Mouse (Mus musculus): Measurements from ENCODE around the gene Asb8. TPM values are rescaled to one million over a fixed set of nuclear protein-coding genes. Genes with fewer than 3 reads are reported as not detected.

The Asb8 gene
- polyA plus RNA-seq, 1 experiment from 2014 or later, result 46.7 TPM

DNA sequence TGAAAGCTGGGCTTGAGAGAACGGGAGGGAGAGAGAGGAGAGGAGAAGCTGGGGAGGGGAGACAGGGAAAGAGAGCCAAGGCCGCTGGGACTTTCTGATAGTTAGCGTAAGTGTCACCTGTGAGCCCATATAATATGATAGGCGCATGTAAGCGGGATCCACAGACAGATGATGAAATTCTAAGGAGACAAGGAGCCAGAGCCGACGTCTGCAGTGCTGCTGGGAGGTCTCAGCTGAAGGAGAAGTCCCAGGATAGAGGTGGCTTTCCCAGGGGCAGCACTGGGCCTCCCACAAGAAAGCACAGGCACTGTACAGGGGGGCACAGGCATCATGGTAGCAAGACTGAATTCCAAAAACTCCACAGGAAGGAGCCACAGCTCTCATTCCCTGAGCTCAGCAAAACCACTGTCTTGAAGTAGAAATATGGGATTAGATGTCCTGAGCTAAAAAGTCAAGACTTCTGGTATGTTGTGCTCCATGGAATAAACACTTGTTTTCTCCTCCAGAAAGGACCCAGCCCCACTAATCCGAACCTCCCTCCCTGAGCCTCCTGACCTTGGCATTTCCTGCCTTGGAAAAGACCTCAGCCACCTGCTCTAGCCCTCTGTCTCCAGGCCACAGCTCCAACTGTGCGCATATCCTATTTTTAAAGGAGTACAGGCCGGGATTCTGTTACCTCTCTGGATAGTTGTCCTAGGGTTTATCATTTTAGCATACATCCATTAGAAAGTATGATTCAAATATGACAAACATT lies 51.1 kb downstream of the Asb8 start:
- Histone ChIP-seq H3K4me3 (no peak overlapping the region), H3K27ac (no peak overlapping the region), H3K27me3 (no peaks in the 10 kb centered on the region), H3K4me1 (0 out of 2 replicates have a peak, but pooled peaks cover 6% of the 10 kb centered on the region), H3K36me3 (peaks cover 59% of the 10 kb centered on the region), H3K9ac (no peak overlapping the region), H3K4me2 (no peak overlapping the region), H3K9me3 (no peaks in the 10 kb centered on the region)
- WGBS, result 70% methylated on average over 10 of the region's 10 CpGs
- no peak for ATAC-seq (ENCODE audit: insufficient number of reproducible peaks, low FRiP score, low TSS enrichment, low read depth)

DNA sequence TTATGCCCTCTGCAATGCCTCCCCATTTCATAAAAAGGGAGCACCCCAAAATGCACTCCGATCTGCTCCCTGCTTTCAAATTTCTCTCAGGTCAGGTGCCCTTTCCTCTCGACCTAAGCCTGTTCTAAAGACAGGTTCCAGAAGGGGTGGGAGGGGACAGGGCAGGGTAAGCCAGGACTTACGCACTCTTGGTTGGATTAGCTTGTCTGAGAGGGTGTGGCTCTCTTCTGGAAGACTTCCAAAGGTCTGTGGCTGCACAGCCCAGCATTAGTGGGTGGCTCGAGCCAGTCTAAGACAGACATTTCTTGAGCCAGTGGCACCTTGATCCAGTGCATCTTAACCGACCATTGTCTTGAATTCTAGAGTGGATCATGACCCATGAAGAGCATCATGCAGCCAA lies 53.6 kb downstream of the Asb8 start:
- no peak overlapping the region for H3K4me3 ChIP-seq
- H3K9ac ChIP-seq, result no peak overlapping the region
- peaks cover 39% of the 10 kb centered on the region for H3K36me3 ChIP-seq
- no peaks in the 10 kb centered on the region for H3K9me3 ChIP-seq
- H3K4me1 ChIP-seq, result peaks cover 17% of the 10 kb centered on the region
- no peaks in the 10 kb centered on the region for H3K27me3 ChIP-seq
- H3K27ac ChIP-seq, result no peak overlapping the region
- WGBS, result 70% methylated on average over 5 of the region's 5 CpGs
- no peak overlapping the region for H3K4me2 ChIP-seq
- ATAC-seq (ENCODE audit: insufficient number of reproducible peaks, low FRiP score, low TSS enrichment, low read depth), result no peak

- Histone ChIP-seq H3K36me3 (peaks cover 12% of the 10 kb centered on the region; the same call in 1 of the 2 replicates), H3K27ac (peak overlapping the region; percentile 84), H3K4me2 (peak overlapping the region; percentile 80), H3K9me3 (no peaks in the 10 kb centered on the region), H3K9ac (peak overlapping the region; percentile 70), H3K4me1 (peaks cover 17% of the 10 kb centered on the region), H3K27me3 (no peaks in the 10 kb centered on the region), H3K4me3 (peak overlapping the region; percentile 69)
- ATAC-seq (ENCODE audit: insufficient number of reproducible peaks, low FRiP score, low TSS enrichment, low read depth), result peak; percentile 90
- WGBS, result 2% methylated on average over 37 of the region's 37 CpGs
Measured at GRCm38 (mm10) chr15:98108297-98109152, 56.9 kb downstream of the Asb8 start.

DNA sequence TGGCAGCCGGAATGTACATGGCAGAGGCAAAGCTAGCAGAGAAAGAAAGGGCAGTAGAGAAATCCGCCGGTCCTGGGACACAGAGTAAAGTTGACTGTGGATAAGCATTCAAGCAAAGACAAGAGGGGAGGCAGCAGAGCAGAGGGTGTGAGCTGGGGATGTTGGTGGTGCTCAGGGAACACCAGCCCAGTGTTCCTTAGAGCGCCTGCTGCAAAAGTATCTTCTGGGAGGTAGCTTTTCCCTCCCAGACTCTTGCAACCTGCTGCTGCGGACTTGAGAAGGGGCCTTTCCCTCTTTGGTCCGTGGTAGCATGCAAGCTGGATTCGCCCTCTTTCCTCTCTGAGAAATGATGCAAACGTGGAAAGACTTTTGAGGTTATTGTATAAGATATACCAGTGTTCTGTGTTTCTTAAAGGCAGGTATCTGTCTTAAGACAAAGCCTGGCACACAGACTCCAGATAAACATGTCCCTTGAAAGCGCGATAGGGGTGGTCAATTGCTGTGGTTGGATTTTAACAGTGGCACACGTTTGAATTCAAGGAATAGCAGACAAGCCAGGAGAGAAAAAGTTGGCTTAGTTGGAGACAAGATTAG lies 57.6 kb downstream of the Asb8 start:
- Histone ChIP-seq H3K4me1 (peaks cover 17% of the 10 kb centered on the region), H3K36me3 (peaks cover 10% of the 10 kb centered on the region; the same call in 1 of the 2 replicates), H3K27ac (peak overlapping the region; percentile 84), H3K4me3 (peak overlapping the region; percentile 69), H3K9ac (peak overlapping the region; percentile 70), H3K4me2 (peak overlapping the region; percentile 80), H3K27me3 (no peaks in the 10 kb centered on the region), H3K9me3 (no peaks in the 10 kb centered on the region)
- ATAC-seq (ENCODE audit: insufficient number of reproducible peaks, low FRiP score, low TSS enrichment, low read depth), result no peak
- whole genome bisulfite sequencing, result 43% methylated on average over 11 of the region's 11 CpGs

DNA sequence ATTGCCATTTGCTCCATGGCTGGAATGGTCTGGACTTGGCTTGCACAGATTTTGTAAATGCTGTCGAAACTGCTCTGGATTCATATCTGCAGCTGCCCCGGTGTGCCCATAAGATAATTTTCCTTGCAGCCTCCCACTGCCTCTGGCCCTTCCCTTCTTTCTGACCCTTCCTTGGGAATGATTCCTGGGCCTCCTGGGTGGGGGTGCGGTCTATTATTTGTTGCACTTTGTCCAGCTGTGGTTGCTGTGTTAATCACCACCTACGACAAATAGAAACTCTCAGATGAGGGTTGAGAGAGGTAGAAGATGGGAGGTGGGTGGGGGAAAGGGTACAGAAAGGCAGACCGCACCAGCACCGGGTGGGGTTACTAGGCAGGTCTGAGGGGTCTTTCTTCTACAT lies 58.2 kb downstream of the Asb8 start:
- WGBS, result 90% methylated on average over 6 of the region's 6 CpGs
- H3K4me3 ChIP-seq, result no peak overlapping the region
- peaks cover 4% of the 10 kb centered on the region; the same call in 1 of the 2 replicates for H3K36me3 ChIP-seq
- no peaks in the 10 kb centered on the region for H3K27me3 ChIP-seq
- no peak overlapping the region for H3K9ac ChIP-seq
- H3K4me2 ChIP-seq, result no peak overlapping the region
- ATAC-seq (ENCODE audit: insufficient number of reproducible peaks, low FRiP score, low TSS enrichment, low read depth), result no peak
- H3K4me1 ChIP-seq, result peaks cover 17% of the 10 kb centered on the region
- H3K27ac ChIP-seq, result no peak overlapping the region
- H3K9me3 ChIP-seq, result no peaks in the 10 kb centered on the region

GRCm38 (mm10) chr15:98106506-98106905 lies 58.9 kb downstream of the Asb8 start:
- Histone ChIP-seq H3K4me3 (no peak overlapping the region), H3K36me3 (no peaks in the 10 kb centered on the region), H3K27me3 (no peaks in the 10 kb centered on the region), H3K9me3 (no peaks in the 10 kb centered on the region), H3K4me2 (no peak overlapping the region), H3K9ac (no peak overlapping the region), H3K4me1 (peaks cover 17% of the 10 kb centered on the region), H3K27ac (no peak overlapping the region)
- 64% methylated on average over 6 of the region's 6 CpGs for WGBS
- ATAC-seq (ENCODE audit: insufficient number of reproducible peaks, low FRiP score, low TSS enrichment, low read depth), result no peak

DNA sequence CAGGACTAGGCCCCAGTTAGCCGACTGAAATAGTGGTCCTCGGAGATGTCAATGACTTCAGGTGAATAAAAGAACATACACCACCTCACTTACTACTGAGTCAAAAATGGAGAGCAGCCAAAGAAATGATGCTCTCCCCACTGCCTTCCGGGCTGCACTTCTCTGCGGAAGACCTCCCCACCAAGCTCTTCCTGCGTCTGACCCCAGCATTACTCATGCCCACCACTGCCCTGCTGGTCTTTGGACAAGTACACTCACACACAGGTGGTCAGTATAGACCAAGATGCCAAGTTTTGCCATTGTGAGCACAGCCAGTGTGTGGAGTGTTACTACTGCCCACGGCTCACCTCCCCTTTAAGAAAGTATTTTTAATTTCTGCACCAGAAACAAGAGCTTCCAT lies 63.0 kb downstream of the Asb8 start:
- Histone ChIP-seq H3K36me3 (no peaks in the 10 kb centered on the region), H3K9me3 (no peaks in the 10 kb centered on the region), H3K4me2 (no peak overlapping the region), H3K27me3 (no peaks in the 10 kb centered on the region), H3K4me3 (no peak overlapping the region), H3K9ac (no peak overlapping the region), H3K27ac (no peak overlapping the region), H3K4me1 (0 out of 2 replicates have a peak, but pooled peaks cover under 1% of the 10 kb centered on the region)
- WGBS, result 81% methylated on average over 6 of the region's 6 CpGs
- no peak for ATAC-seq (ENCODE audit: insufficient number of reproducible peaks, low FRiP score, low TSS enrichment, low read depth)

GRCm38 (mm10) chr15:98098519-98098918 lies 66.9 kb downstream of the Asb8 start:
- 86% methylated on average over 9 of the region's 9 CpGs for WGBS
- H3K27ac ChIP-seq, result no peak overlapping the region
- no peak overlapping the region for H3K9ac ChIP-seq
- peaks cover 5% of the 10 kb centered on the region for H3K4me1 ChIP-seq
- ATAC-seq (ENCODE audit: insufficient number of reproducible peaks, low FRiP score, low TSS enrichment, low read depth), result no peak
- H3K9me3 ChIP-seq, result no peaks in the 10 kb centered on the region
- no peak overlapping the region for H3K4me3 ChIP-seq
- H3K4me2 ChIP-seq, result no peak overlapping the region
- no peaks in the 10 kb centered on the region for H3K36me3 ChIP-seq
- no peaks in the 10 kb centered on the region for H3K27me3 ChIP-seq

DNA sequence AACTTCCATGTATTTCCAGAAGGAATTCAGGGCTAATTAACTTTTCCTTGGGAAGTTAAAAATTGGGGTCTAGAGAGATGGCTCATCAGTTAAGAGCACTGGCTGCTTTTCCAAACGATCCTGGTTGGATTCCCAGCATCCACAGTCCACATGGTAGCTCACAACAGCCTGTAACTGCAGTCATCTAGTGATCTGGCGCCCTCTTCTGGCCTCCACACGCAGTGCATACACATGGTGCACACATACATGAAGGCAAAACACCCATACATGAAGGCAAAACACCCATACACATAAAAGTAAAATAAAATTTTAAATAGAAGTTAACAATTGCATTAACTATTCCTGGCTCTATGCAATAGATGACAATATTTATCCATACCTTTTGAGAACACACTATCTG lies 68.5 kb downstream of the Asb8 start:
- 58% methylated on average over 3 of the region's 3 CpGs for whole genome bisulfite sequencing
- H3K27ac ChIP-seq, result no peak overlapping the region
- H3K9me3 ChIP-seq, result no peaks in the 10 kb centered on the region
- H3K27me3 ChIP-seq, result no peaks in the 10 kb centered on the region
- H3K9ac ChIP-seq, result no peak overlapping the region
- no peak overlapping the region for H3K4me2 ChIP-seq
- ATAC-seq (ENCODE audit: insufficient number of reproducible peaks, low FRiP score, low TSS enrichment, low read depth), result no peak
- H3K4me1 ChIP-seq, result peaks cover 6% of the 10 kb centered on the region
- no peaks in the 10 kb centered on the region for H3K36me3 ChIP-seq
- H3K4me3 ChIP-seq, result no peak overlapping the region

DNA sequence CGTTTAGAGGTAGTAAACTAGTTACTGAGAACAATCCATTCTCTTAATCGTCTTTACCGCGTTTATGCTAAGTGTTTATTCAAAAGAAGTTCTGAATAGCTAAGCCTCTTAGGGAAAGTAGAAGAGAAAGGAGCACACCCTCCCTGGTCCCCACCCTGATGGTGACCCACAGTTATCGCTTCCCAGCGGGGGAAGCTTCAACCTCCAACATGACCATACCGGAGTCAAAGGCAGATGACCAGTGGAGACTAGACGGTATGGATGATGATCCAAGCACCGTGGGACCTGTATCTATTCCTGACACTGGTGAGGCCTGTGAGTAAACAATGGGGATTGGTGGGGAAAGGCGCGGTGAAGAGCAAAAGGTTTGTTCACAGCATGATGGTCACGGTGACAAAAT lies 70.5 kb downstream of the Asb8 start:
- H3K4me3 ChIP-seq, result no peak overlapping the region
- no peaks in the 10 kb centered on the region for H3K27me3 ChIP-seq
- no peaks in the 10 kb centered on the region for H3K36me3 ChIP-seq
- no peak overlapping the region for H3K4me2 ChIP-seq
- 91% methylated on average over 12 of the region's 12 CpGs for WGBS
- no peak overlapping the region for H3K27ac ChIP-seq
- H3K4me1 ChIP-seq, result peaks cover 13% of the 10 kb centered on the region
- no peaks in the 10 kb centered on the region for H3K9me3 ChIP-seq
- H3K9ac ChIP-seq, result no peak overlapping the region
- no peak for ATAC-seq (ENCODE audit: insufficient number of reproducible peaks, low FRiP score, low TSS enrichment, low read depth)

DNA sequence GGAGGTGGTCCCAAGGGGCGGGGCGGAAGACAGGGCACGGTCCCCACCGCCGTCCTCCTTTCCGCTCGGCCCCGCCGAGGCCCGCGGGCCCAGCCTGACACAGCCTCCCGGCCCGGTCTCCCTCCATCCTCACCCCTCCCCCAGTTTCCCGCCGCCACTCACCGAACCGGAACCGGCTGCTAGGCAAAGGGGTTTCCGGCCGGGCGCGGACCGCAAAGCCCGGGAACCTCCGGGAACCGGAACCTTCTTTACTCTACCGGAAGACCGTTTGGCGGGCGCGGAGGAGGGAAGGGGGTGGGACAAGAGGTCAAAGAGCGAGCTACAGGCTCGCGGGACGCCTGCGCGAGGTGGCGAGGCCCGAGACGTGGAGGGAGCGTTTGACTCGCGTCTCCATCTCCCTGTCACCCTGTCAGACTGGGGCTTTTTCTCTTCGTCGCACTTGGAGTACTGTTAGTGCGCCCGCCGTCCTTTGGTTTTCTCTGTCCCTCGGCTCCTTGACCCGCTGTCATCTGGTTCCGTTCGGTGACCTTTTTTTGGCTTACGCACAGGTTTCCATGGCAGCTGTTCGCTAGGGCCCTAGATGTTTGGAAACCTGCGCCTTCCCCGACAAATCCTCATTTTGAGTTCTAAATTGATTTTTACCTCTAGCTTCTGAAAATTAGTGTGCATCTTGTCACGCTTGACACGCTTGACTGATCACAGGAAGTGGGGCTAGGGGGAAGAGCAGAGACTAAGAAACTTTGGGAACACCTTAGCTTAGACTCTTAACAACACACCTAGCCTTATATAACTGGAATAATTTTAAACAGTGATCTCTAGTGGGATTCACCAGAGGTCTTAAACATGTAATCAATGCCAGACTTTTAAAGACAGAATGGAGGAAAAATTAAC lies 72.1 kb downstream of the Asb8 start, which contains the start of gene Senp1:
Senp1 (minus strand) TSS at position 624 of the 891 bp plus-strand sequence.
- WGBS, result under 1% methylated on average over 56 of the region's 58 CpGs
- peak; percentile 83 for ATAC-seq (ENCODE audit: insufficient number of reproducible peaks, low FRiP score, low TSS enrichment, low read depth)
- peak within 1 kb of the TSS; percentile 82 for H3K9ac ChIP-seq

More for the DNA sequence above, 72.1 kb downstream of the Asb8 start, which contains the start of gene Senp1:
- Histone ChIP-seq H3K4me3 (peak within 1 kb of the TSS; percentile 85), H3K4me1 (peaks cover 13% of the 10 kb centered on the region), H3K27ac (peak within 1 kb of the TSS; percentile 95), H3K27me3 (no peaks in the 10 kb centered on the region), H3K9me3 (no peaks in the 10 kb centered on the region), H3K4me2 (peak within 1 kb of the TSS; percentile 63), H3K36me3 (peaks cover 3% of the 10 kb centered on the region; the same call in 1 of the 2 replicates)
